Mouse (Mus musculus) kidney, embryonic 14.5 days (tissue): ENCODE results near the gene Use1. TPM values are rescaled to one million over a fixed set of nuclear protein-coding genes. Genes with fewer than 3 reads are reported as not detected.

Experiments
- ATAC-seq: fragments of 200-750 bp; cut with Nextera tagmentation; 2 replicates; pipeline ENCODE4 v1.8.0; 2017; ENCODE audit warnings: moderate number of reproducible peaks, mild to moderate bottlenecking, moderate TSS enrichment, moderate library complexity; ENCODE audit not compliant: low FRiP score, low TSS enrichment
- H3K27ac ChIP-seq: fragments of 300-500 bp; sonication (generic); 2 replicates; pipeline ENCODE4 v1.5.1; 2014; ENCODE audit warnings: low read depth, mild to moderate bottlenecking, low read length, moderate library complexity, mixed read lengths
- H3K27me3 ChIP-seq: fragments of 300-500 bp; sonication (generic); 2 replicates; pipeline ENCODE4 v1.6.1; 2014; ENCODE audit warnings: mild to moderate bottlenecking, low read length; ENCODE audit not compliant: control insufficient read depth, insufficient read depth
- H3K36me3 ChIP-seq: fragments of 300-500 bp; sonication (generic); 2 replicates; pipeline ENCODE4 v1.6.1; 2014; ENCODE audit warnings: low read length, mixed read lengths; ENCODE audit not compliant: control insufficient read depth, insufficient read depth
- H3K4me1 ChIP-seq: fragments of 300-500 bp; sonication (generic); 2 replicates; pipeline ENCODE4 v1.6.1; 2014; ENCODE audit warnings: low read length, mixed read lengths; ENCODE audit not compliant: control insufficient read depth, insufficient read depth
- H3K4me2 ChIP-seq: fragments of 300-500 bp; sonication (generic); replicated peaks from 2 replicates; pipeline ENCODE4 v1.6.1; 2014; ENCODE audit warnings: low read depth, mild to moderate bottlenecking, low read length
- H3K4me3 ChIP-seq: fragments of 300-500 bp; sonication (generic); 2 replicates; pipeline ENCODE4 v1.5.1; 2014; ENCODE audit warnings: mild to moderate bottlenecking, low read length
- H3K9ac ChIP-seq: fragments of 300-500 bp; sonication (generic); 2 replicates; pipeline ENCODE4 v1.6.1; 2014; ENCODE audit warnings: low read depth, mild to moderate bottlenecking, low read length, moderate library complexity
- H3K9me3 ChIP-seq: fragments of 300-500 bp; sonication (generic); 2 replicates; pipeline ENCODE4 v1.6.1; 2016; ENCODE audit warnings: low read length; ENCODE audit not compliant: control insufficient read depth
- WGBS: fragments of 180-500 bp; shearing (Covaris S2); extraction: QIAGEN DNeasy Blood & Tissue Kit; methylation state at CpG from one replicate; pipeline ENCODE4 v1.1.7; 2014; 5-methylcytosine and 5-hydroxymethylcytosine counted together
- polyA plus RNA-seq: library from polyadenylated mRNA; unstranded; fragments of >200 nt; fragmentation: Nextera tagmentation; extraction: Ambion mirVana; gene quantifications from 2 replicates; pipeline ENCODE4 v1.2.1, GENCODE M21; 2014

Use1 gene
- polyA plus RNA-seq, 1 experiment from 2014 or later = 112 TPM

DNA sequence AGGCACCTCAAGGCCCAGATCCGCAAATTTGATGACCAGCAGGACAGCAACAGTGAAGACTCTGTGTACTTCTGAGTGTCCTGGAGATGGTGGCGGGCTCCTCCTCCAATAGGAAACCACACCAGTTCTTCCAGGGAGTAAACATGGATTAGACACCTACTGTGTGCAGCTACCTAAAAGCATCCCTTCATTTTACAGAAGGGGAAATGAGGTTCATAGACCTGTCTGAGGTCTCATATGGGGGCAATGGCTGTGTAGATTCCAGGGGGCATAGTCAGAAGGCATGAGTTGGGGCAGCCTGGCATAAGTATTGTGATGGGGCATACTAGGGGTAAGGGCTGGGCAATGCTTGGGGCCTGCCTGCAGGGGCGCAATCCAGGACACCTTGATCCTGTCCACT is 6.4 kb downstream of the Use1 start:
- no peak overlapping the region for H3K4me2 ChIP-seq
- H3K4me1 ChIP-seq = peaks cover 31% of the 10 kb centered on the region
- H3K4me3 ChIP-seq = no peak overlapping the region
- H3K27me3 ChIP-seq = no peaks in the 10 kb centered on the region
- no peak overlapping the region for H3K27ac ChIP-seq
- H3K9ac ChIP-seq = no peak overlapping the region
- ATAC-seq = no peak
- 91% methylated on average over 3 of the region's 3 CpGs for WGBS
- no peaks in the 10 kb centered on the region for H3K9me3 ChIP-seq
- H3K36me3 ChIP-seq = peaks cover 58% of the 10 kb centered on the region

GRCm38 (mm10) chr8:71374616-71375206 is 8.1 kb downstream of the Use1 start:
- no peak overlapping the region for H3K4me3 ChIP-seq
- no peak overlapping the region for H3K4me2 ChIP-seq
- H3K9ac ChIP-seq = no peak overlapping the region
- no peak for ATAC-seq
- WGBS = 67% methylated on average over 17 of the region's 17 CpGs
- no peaks in the 10 kb centered on the region for H3K9me3 ChIP-seq
- peaks cover 41% of the 10 kb centered on the region for H3K4me1 ChIP-seq
- H3K36me3 ChIP-seq = peaks cover 54% of the 10 kb centered on the region
- H3K27me3 ChIP-seq = no peaks in the 10 kb centered on the region
- peak overlapping the region; percentile 2; the same call in 1 of the 2 replicates for H3K27ac ChIP-seq

GRCm38 (mm10) chr8:71375581-71376422 is 9.2 kb downstream of the Use1 start:
- Histone ChIP-seq H3K36me3 (peaks cover 52% of the 10 kb centered on the region), H3K9ac (peak overlapping the region; percentile 40), H3K9me3 (no peaks in the 10 kb centered on the region), H3K4me2 (peak overlapping the region; percentile 45), H3K27ac (peak overlapping the region; percentile 63; the same call in 1 of the 2 replicates), H3K4me1 (peaks cover 42% of the 10 kb centered on the region), H3K27me3 (no peaks in the 10 kb centered on the region), H3K4me3 (peak overlapping the region; percentile 24)
- peak; percentile 3 for ATAC-seq
- 8% methylated on average over 67 of the region's 74 CpGs for WGBS

DNA sequence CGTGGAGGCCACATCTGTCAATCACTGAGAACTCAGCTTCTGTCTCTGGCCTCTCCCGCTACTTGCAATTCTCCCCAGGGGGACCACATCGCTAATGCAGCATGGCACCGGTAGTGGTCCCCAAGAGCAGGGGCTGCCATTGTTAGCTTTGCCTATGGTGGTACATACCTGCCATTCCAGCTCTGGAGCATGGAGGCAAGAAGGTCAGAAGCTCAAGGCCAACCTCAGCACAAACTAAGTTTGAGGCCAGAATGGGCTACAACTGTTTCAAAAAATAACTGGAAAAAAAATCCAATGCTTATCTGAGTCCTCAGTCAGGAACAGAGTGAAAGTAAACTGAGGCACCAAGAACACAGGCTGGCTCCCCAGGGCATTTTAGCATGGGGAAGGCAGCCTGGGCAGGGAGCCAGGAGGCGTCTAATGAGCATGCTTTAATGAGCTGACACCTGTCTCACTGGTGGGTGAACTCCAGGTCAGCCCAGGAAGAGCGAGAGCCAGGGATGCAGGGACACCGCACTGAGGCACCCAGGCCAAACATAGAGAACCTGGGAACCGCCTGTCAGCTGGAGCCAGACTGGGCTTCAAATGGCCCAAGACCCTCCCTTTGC is 9.9 kb downstream of the Use1 start:
- Histone ChIP-seq H3K9me3 (no peaks in the 10 kb centered on the region), H3K27me3 (no peaks in the 10 kb centered on the region), H3K4me2 (peak overlapping the region; percentile 45), H3K4me3 (peak overlapping the region; percentile 24; the same call in 1 of the 2 replicates), H3K9ac (peak overlapping the region; percentile 40; the same call in 1 of the 2 replicates), H3K27ac (no peak overlapping the region), H3K36me3 (peaks cover 52% of the 10 kb centered on the region), H3K4me1 (peaks cover 42% of the 10 kb centered on the region)
- no peak for ATAC-seq
- 43% methylated on average over 8 of the region's 8 CpGs for WGBS

DNA sequence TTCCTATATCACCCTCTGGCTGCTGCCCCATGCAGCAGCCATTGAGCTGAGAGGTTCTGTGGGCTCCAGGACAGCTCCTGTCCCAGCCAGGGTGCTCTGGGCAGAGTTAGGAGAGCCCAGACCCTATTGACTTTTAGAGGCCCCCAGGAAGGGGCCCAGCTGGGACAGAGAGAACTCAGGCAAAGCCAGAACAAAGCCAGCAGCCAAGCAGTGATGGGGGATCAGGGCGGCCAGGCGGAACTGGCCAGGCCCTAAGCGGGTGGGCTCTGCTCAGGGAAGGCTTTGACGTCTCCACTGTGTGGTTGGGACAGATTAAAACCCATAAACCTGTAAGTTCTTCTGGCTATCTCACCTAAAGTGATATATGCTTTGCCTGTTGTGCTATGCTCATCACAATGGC is 12.4 kb downstream of the Use1 start:
- Histone ChIP-seq H3K27me3 (no peaks in the 10 kb centered on the region), H3K36me3 (peaks cover 36% of the 10 kb centered on the region), H3K4me1 (peaks cover 57% of the 10 kb centered on the region), H3K4me2 (peak overlapping the region; percentile 96), H3K9me3 (no peaks in the 10 kb centered on the region), H3K9ac (peak overlapping the region; percentile 96), H3K27ac (peak overlapping the region; percentile 97; the same call in 1 of the 2 replicates), H3K4me3 (peak overlapping the region; percentile 96)
- 27% methylated on average over 4 of the region's 4 CpGs for WGBS
- no peak for ATAC-seq

- Histone ChIP-seq H3K4me3 (peak overlapping the region; percentile 96), H3K27me3 (no peaks in the 10 kb centered on the region), H3K36me3 (peaks cover 30% of the 10 kb centered on the region), H3K9me3 (no peaks in the 10 kb centered on the region), H3K9ac (peak overlapping the region; percentile 96), H3K27ac (peak overlapping the region; percentile 97), H3K4me2 (peak overlapping the region; percentile 96), H3K4me1 (peaks cover 57% of the 10 kb centered on the region)
- 18% methylated on average over 3 of the region's 3 CpGs for WGBS
- ATAC-seq = no peak
These were observed 12.9 kb downstream of the Use1 start for GRCm38 (mm10) chr8:71379512-71380075.

GRCm38 (mm10) chr8:71380178-71381171 is 13.8 kb downstream of the Use1 start:
- peaks cover 51% of the 10 kb centered on the region for H3K4me1 ChIP-seq

DNA sequence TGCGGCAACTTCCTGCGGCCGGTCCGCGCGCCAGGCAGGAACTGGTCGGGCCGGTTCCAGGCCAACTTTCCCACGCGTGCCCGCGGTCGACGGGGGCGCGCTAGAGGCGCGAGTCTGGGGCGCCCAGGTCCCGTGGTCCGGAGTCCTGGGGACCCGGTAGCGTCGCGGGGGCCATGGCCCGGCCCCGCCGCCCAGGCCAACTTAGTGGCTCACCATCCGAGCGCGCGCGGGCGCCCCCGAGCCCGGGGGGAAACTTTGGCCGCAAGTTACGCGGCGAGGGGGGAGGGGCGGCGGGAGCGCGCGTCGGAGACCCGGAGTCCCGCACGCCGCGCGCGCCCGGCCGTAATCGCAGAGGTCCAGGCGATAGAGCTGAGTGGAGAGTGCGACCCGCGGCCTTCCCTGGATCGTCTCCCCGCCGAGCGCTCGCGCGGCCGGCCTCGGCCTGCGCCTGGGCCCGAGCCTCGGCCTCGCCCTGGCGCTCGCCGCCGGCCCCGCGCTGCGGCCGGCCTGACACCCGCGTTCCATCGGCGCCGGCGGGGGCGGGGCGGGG is 14.8 kb downstream of the Use1 start, which contains the start of gene Nr2f6:
Nr2f6 (minus strand) TSS at position 540 of the 550 bp plus-strand sequence.
- Histone ChIP-seq H3K4me2 (peak within 1 kb of the TSS; percentile 96), H3K9ac (peak within 1 kb of the TSS; percentile 96)

More at GRCm38 (mm10) chr8:71380178-71381171, 13.8 kb downstream of the Use1 start:
- no peak for ATAC-seq
- H3K4me2 ChIP-seq = peak overlapping the region; percentile 96
- H3K36me3 ChIP-seq = peaks cover 21% of the 10 kb centered on the region
- no peaks in the 10 kb centered on the region for H3K9me3 ChIP-seq
- peak overlapping the region; percentile 97 for H3K27ac ChIP-seq
- WGBS = under 1% methylated on average over 72 of the region's 72 CpGs
- H3K27me3 ChIP-seq = no peaks in the 10 kb centered on the region
- peak overlapping the region; percentile 96 for H3K9ac ChIP-seq
- H3K4me3 ChIP-seq = peak overlapping the region; percentile 96

More for the DNA sequence above, 14.8 kb downstream of the Use1 start, which contains the start of gene Nr2f6:
- WGBS = under 1% methylated on average over 64 of the region's 89 CpGs
- Histone ChIP-seq H3K36me3 (peaks cover 17% of the 10 kb centered on the region), H3K27ac (peak within 1 kb of the TSS; percentile 97), H3K4me3 (peak within 1 kb of the TSS; percentile 96), H3K9me3 (no peaks in the 10 kb centered on the region), H3K4me1 (peaks cover 42% of the 10 kb centered on the region), H3K27me3 (no peaks in the 10 kb centered on the region)
- peak; percentile 72 for ATAC-seq
